Mouse (Mus musculus) spleen, adult 2 months (tissue): ENCODE measurements around the gene Itsn2. TPM values are rescaled to one million over a fixed set of nuclear protein-coding genes. Genes with fewer than 3 reads are reported as not detected.

Experiments used
- DNase-seq, 2 experiments: peaks; one replicate each; pipeline versions ENCODE4 v3.0.0 to v3.0.0-alpha.2; 2012 to 2021; ENCODE audit warnings: low spot score in 2 of 2, low read depth in 1 of 2
- H3K27ac ChIP-seq: fragments of 200-500 bp; 2 replicates; pipeline ENCODE4 v1.5.1; 2012; ENCODE audit warnings: low read length, inconsistent platforms; ENCODE audit not compliant: insufficient read depth
- H3K27me3 ChIP-seq: fragments of 200-500 bp; 2 replicates; pipeline ENCODE4 v1.6.1; 2012; ENCODE audit warnings: mild to moderate bottlenecking, moderate library complexity, low read length, inconsistent platforms; ENCODE audit not compliant: control insufficient read depth, insufficient read depth
- H3K36me3 ChIP-seq: fragments of 200-500 bp; 2 replicates; pipeline ENCODE4 v1.6.1; 2012; ENCODE audit warnings: mild to moderate bottlenecking, low read length, inconsistent platforms; ENCODE audit not compliant: control insufficient read depth, insufficient read depth
- H3K4me1 ChIP-seq: fragments of 200-500 bp; 2 replicates; pipeline ENCODE4 v1.6.1; 2011; ENCODE audit warnings: inconsistent platforms; ENCODE audit not compliant: control insufficient read depth, insufficient read depth, insufficient read length
- H3K4me3 ChIP-seq: fragments of 200-500 bp; 2 replicates; pipeline ENCODE4 v1.5.1; 2011; ENCODE audit warnings: mild to moderate bottlenecking, inconsistent platforms; ENCODE audit not compliant: insufficient read depth, insufficient read length; ENCODE audit errors: extremely low read depth
- CTCF ChIP-seq: fragments of 200-500 bp; IDR thresholded peaks from 2 replicates; pipeline ENCODE4 v1.5.1; 2011; ENCODE audit warnings: mild to moderate bottlenecking, inconsistent platforms; ENCODE audit not compliant: insufficient read depth, insufficient read length, insufficient replicate concordance; ENCODE audit errors: extremely low read depth
- POLR2A ChIP-seq: fragments of 200-500 bp; IDR thresholded peaks from 2 replicates; pipeline ENCODE4 v1.6.1; 2011; ENCODE audit warnings: low read depth, low read length, inconsistent platforms
- WGBS: fragments of 180-500 bp; shearing (Covaris S2); methylation state at CpG from one replicate; pipeline ENCODE4 v1.1.7; 2018; 5-methylcytosine and 5-hydroxymethylcytosine counted together
- polyA plus RNA-seq: library from polyadenylated mRNA; depleted of rRNA; stranded (reverse); fragments of >200 nt; gene quantifications from 2 replicates; pipeline ENCODE4 v1.2.3, GENCODE M21; 2012

Itsn2 gene
- polyA plus RNA-seq, 1 experiment, result 38.9 TPM

- Histone ChIP-seq H3K36me3 (peaks cover 59% of the 10 kb centered on the region), H3K4me3 (no peak overlapping the region), H3K27me3 (no peaks in the 10 kb centered on the region), H3K4me1 (no peaks in the 10 kb centered on the region), H3K27ac (no peak overlapping the region)
- WGBS, result 63% methylated on average over 14 of the region's 14 CpGs
- no peak for DNase-seq
- TF ChIP-seq CTCF (no peak), POLR2A (no peak)
Measured at GRCm38 (mm10) chr12:4707488-4708017, 115.1 kb downstream of the Itsn2 start.

- Histone ChIP-seq H3K27me3 (no peaks in the 10 kb centered on the region), H3K27ac (no peak overlapping the region), H3K4me1 (no peaks in the 10 kb centered on the region), H3K4me3 (no peak overlapping the region), H3K36me3 (peaks cover 64% of the 10 kb centered on the region)
- no peak for TF ChIP-seq CTCF
- 92% methylated on average over 4 of the region's 4 CpGs for WGBS
- DNase-seq, result no peak
Measured at GRCm38 (mm10) chr12:4708296-4708695, 115.9 kb downstream of the Itsn2 start.

DNA sequence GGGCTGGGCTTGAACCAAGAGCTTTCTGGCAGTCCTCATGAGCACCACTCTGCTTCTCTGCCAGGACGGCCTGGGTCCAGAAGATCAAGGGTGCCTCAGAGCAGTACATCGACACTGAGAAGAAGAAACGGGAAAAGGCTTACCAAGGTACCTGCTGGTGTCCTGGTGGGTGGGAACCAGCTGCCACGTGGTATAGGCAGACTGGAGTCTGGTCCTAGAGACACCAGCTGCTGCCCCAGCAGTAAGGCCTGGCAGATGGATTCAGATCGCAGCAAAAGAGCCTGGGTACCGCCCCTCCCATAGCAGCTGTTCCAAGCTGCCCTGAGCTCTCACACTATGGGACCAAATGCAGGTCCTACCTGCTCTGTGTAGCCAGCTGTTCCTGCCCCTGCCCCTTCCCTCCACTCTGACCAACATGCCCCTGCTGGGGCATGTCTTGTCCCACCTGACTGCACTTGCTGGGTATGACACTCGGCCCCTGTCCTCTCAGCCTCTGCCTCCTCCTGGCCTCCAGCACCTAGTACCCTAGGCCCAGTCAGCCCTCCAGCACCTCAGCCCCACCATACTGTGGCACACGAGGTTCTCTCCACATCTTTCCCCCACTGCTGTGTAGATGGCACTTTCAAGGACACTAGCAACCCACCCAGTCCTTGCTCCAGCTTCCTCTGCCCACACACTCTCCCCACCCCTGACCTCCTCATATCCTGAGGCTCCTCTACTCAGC, 116.6 kb downstream of the Itsn2 start:
- 92% methylated on average over 8 of the region's 8 CpGs for WGBS

GRCm38 (mm10) chr12:4709926-4710325, 117.5 kb downstream of the Itsn2 start:
- Histone ChIP-seq H3K4me3 (no peak overlapping the region), H3K27ac (no peak overlapping the region), H3K4me1 (no peaks in the 10 kb centered on the region), H3K27me3 (no peaks in the 10 kb centered on the region), H3K36me3 (peaks cover 74% of the 10 kb centered on the region)
- 97% methylated on average over 7 of the region's 7 CpGs for WGBS
- TF ChIP-seq CTCF, result no peak
- TF ChIP-seq POLR2A, result no peak
- no peak for DNase-seq

More for the DNA sequence above, 116.6 kb downstream of the Itsn2 start:
- H3K36me3 ChIP-seq, result peaks cover 68% of the 10 kb centered on the region
- H3K27me3 ChIP-seq, result no peaks in the 10 kb centered on the region
- no peak for DNase-seq
- TF ChIP-seq POLR2A, result no peak
- no peaks in the 10 kb centered on the region for H3K4me1 ChIP-seq
- no peak overlapping the region for H3K4me3 ChIP-seq
- H3K27ac ChIP-seq, result no peak overlapping the region

GRCm38 (mm10) chr12:4713361-4713760, 120.9 kb downstream of the Itsn2 start:
- no peak for DNase-seq
- TF ChIP-seq POLR2A, result no peak
- H3K27me3 ChIP-seq, result no peaks in the 10 kb centered on the region
- peaks cover 54% of the 10 kb centered on the region for H3K36me3 ChIP-seq
- H3K4me3 ChIP-seq, result no peak overlapping the region
- H3K4me1 ChIP-seq, result no peaks in the 10 kb centered on the region; the same call in 1 of the 2 replicates
- H3K27ac ChIP-seq, result no peak overlapping the region
- 88% methylated on average over 4 of the region's 4 CpGs for WGBS

- Histone ChIP-seq H3K27me3 (no peaks in the 10 kb centered on the region), H3K27ac (no peak overlapping the region)
Measured at GRCm38 (mm10) chr12:4715606-4716005, 123.2 kb downstream of the Itsn2 start.

GRCm38 (mm10) chr12:4717417-4717816, 125.0 kb downstream of the Itsn2 start:
- peak; percentile 22 to 35 for DNase-seq
- H3K36me3 ChIP-seq, result peaks cover 21% of the 10 kb centered on the region
- H3K27ac ChIP-seq, result no peak overlapping the region
- no peak overlapping the region for H3K4me3 ChIP-seq
- H3K27me3 ChIP-seq, result no peaks in the 10 kb centered on the region
- 6% methylated on average over 7 of the region's 7 CpGs for WGBS
- H3K4me1 ChIP-seq, result no peaks in the 10 kb centered on the region; the same call in 1 of the 2 replicates
- no peak for TF ChIP-seq POLR2A
- TF ChIP-seq CTCF, result no peak

More at GRCm38 (mm10) chr12:4715606-4716005, 123.2 kb downstream of the Itsn2 start:
- Histone ChIP-seq H3K4me1 (no peaks in the 10 kb centered on the region; the same call in 1 of the 2 replicates), H3K36me3 (peaks cover 34% of the 10 kb centered on the region), H3K4me3 (no peak overlapping the region)
- WGBS, result 92% methylated on average over 10 of the region's 10 CpGs
- DNase-seq, result no peak
- TF ChIP-seq CTCF (no peak), POLR2A (no peak)
